Mouse (Mus musculus) stomach, embryonic 16.5 days (tissue): Measurements from ENCODE around the gene Kcnh5. TPM values are rescaled to one million over a fixed set of nuclear protein-coding genes. Genes with fewer than 3 reads are reported as not detected.

Experiments used
- ATAC-seq: fragments of 200-750 bp; cut with Nextera tagmentation; 2 replicates; pipeline ENCODE4 v1.8.0; 2017; ENCODE audit warnings: moderate number of reproducible peaks, moderate TSS enrichment; ENCODE audit not compliant: insufficient read depth, low FRiP score
- H3K27ac ChIP-seq: fragments of 300-500 bp; sonication (generic); 2 replicates; pipeline ENCODE4 v1.5.1; 2014; ENCODE audit warnings: low read length
- H3K27me3 ChIP-seq: fragments of 300-500 bp; sonication (generic); 2 replicates; pipeline ENCODE4 v1.6.1; 2014; ENCODE audit warnings: low read length, control low read depth, mixed read lengths; ENCODE audit not compliant: control insufficient read depth, insufficient read depth
- H3K36me3 ChIP-seq: fragments of 300-500 bp; sonication (generic); 2 replicates; pipeline ENCODE4 v1.6.1; 2014; ENCODE audit warnings: low read length; ENCODE audit not compliant: control insufficient read depth, insufficient read depth
- H3K4me1 ChIP-seq: fragments of 300-500 bp; sonication (generic); 2 replicates; pipeline ENCODE4 v1.6.1; 2014; ENCODE audit warnings: low read length, control low read depth, mixed read lengths; ENCODE audit not compliant: control insufficient read depth, insufficient read depth
- H3K4me2 ChIP-seq: fragments of 300-500 bp; sonication (generic); 2 replicates; pipeline ENCODE4 v1.6.1; 2014; ENCODE audit warnings: low read depth, low read length, mixed read lengths
- H3K4me3 ChIP-seq: fragments of 300-500 bp; sonication (generic); replicated peaks from 2 replicates; pipeline ENCODE4 v1.5.1; 2014; ENCODE audit warnings: mild to moderate bottlenecking, low read length
- H3K9ac ChIP-seq: fragments of 300-500 bp; sonication (generic); 2 replicates; pipeline ENCODE4 v1.6.1; 2014; ENCODE audit warnings: low read length
- H3K9me3 ChIP-seq: fragments of 300-500 bp; sonication (generic); replicated peaks from 2 replicates; pipeline ENCODE4 v1.6.1; 2016; ENCODE audit warnings: low read length, control low read depth; ENCODE audit not compliant: control insufficient read depth
- WGBS: fragments of 180-500 bp; shearing (Covaris S2); extraction: QIAGEN DNeasy Blood & Tissue Kit; methylation state at CpG from one replicate; pipeline ENCODE4 v1.1.7; 2014; 5-methylcytosine and 5-hydroxymethylcytosine counted together
- polyA plus RNA-seq: library from polyadenylated mRNA; unstranded; fragments of >200 nt; fragmentation: Nextera tagmentation; extraction: Ambion mirVana; gene quantifications from 2 replicates; pipeline ENCODE4 v1.2.1, GENCODE M21; 2015

The Kcnh5 gene
- polyA plus RNA-seq, 1 experiment from 2014 or later, result 0.13 TPM

- H3K27me3 ChIP-seq, result no peaks in the 10 kb centered on the region
- no peak overlapping the region for H3K9ac ChIP-seq
- no peak overlapping the region for H3K27ac ChIP-seq
- no peaks in the 10 kb centered on the region for H3K9me3 ChIP-seq
- no peak overlapping the region for H3K4me2 ChIP-seq
- H3K4me1 ChIP-seq, result no peaks in the 10 kb centered on the region
- no peak for ATAC-seq
- no peak overlapping the region for H3K4me3 ChIP-seq
- no peaks in the 10 kb centered on the region for H3K36me3 ChIP-seq
- WGBS, result 89% methylated on average over 1 of the region's 1 CpGs
Measured at GRCm38 (mm10) chr12:75139792-75140191, 37.3 kb downstream of the Kcnh5 start.

- H3K4me1 ChIP-seq, result no peaks in the 10 kb centered on the region
- H3K9ac ChIP-seq, result no peak overlapping the region
- H3K36me3 ChIP-seq, result no peaks in the 10 kb centered on the region
- 72% methylated on average over 5 of the region's 5 CpGs for WGBS
- H3K9me3 ChIP-seq, result no peaks in the 10 kb centered on the region
- no peak for ATAC-seq
- H3K27ac ChIP-seq, result no peak overlapping the region
- H3K4me3 ChIP-seq, result no peak overlapping the region
- H3K27me3 ChIP-seq, result no peaks in the 10 kb centered on the region
- no peak overlapping the region for H3K4me2 ChIP-seq
Measured at GRCm38 (mm10) chr12:75091921-75092320, 85.2 kb downstream of the Kcnh5 start.

GRCm38 (mm10) chr12:75090957-75091356 is 86.2 kb downstream of the Kcnh5 start:
- WGBS, result 93% methylated on average over 1 of the region's 1 CpGs
- Histone ChIP-seq H3K4me3 (no peak overlapping the region), H3K27me3 (no peaks in the 10 kb centered on the region), H3K4me2 (no peak overlapping the region), H3K9me3 (no peaks in the 10 kb centered on the region), H3K36me3 (no peaks in the 10 kb centered on the region), H3K4me1 (no peaks in the 10 kb centered on the region), H3K9ac (no peak overlapping the region), H3K27ac (no peak overlapping the region)
- ATAC-seq, result no peak

GRCm38 (mm10) chr12:75077175-75077574 is 100.0 kb downstream of the Kcnh5 start:
- H3K9me3 ChIP-seq, result no peaks in the 10 kb centered on the region
- ATAC-seq, result no peak
- H3K36me3 ChIP-seq, result no peaks in the 10 kb centered on the region
- H3K27me3 ChIP-seq, result no peaks in the 10 kb centered on the region
- H3K27ac ChIP-seq, result no peak overlapping the region
- H3K4me3 ChIP-seq, result no peak overlapping the region
- no peak overlapping the region for H3K4me2 ChIP-seq
- H3K9ac ChIP-seq, result no peak overlapping the region
- H3K4me1 ChIP-seq, result no peaks in the 10 kb centered on the region
- WGBS, result 65% methylated on average over 5 of the region's 5 CpGs

GRCm38 (mm10) chr12:75071043-75071442 is 106.1 kb downstream of the Kcnh5 start:
- Histone ChIP-seq H3K4me2 (no peak overlapping the region), H3K27me3 (no peaks in the 10 kb centered on the region), H3K4me3 (no peak overlapping the region), H3K9me3 (no peaks in the 10 kb centered on the region), H3K27ac (no peak overlapping the region), H3K36me3 (no peaks in the 10 kb centered on the region), H3K4me1 (no peaks in the 10 kb centered on the region), H3K9ac (no peak overlapping the region)
- 94% methylated on average over 2 of the region's 2 CpGs for WGBS
- ATAC-seq, result no peak

- H3K9me3 ChIP-seq, result no peaks in the 10 kb centered on the region
- no peak overlapping the region for H3K4me2 ChIP-seq
- no peak overlapping the region for H3K27ac ChIP-seq
- no peak for ATAC-seq
- H3K4me3 ChIP-seq, result no peak overlapping the region
- no peaks in the 10 kb centered on the region for H3K27me3 ChIP-seq
- no peaks in the 10 kb centered on the region for H3K36me3 ChIP-seq
- H3K4me1 ChIP-seq, result no peaks in the 10 kb centered on the region
- no peak overlapping the region for H3K9ac ChIP-seq
Measured at GRCm38 (mm10) chr12:75062571-75062970, 114.6 kb downstream of the Kcnh5 start.

GRCm38 (mm10) chr12:75061731-75062130 is 115.4 kb downstream of the Kcnh5 start:
- Histone ChIP-seq H3K4me1 (no peaks in the 10 kb centered on the region), H3K9ac (no peak overlapping the region), H3K9me3 (no peaks in the 10 kb centered on the region), H3K27ac (no peak overlapping the region), H3K36me3 (no peaks in the 10 kb centered on the region), H3K4me3 (no peak overlapping the region), H3K4me2 (no peak overlapping the region), H3K27me3 (no peaks in the 10 kb centered on the region)
- no peak for ATAC-seq
- whole genome bisulfite sequencing, result 72% methylated on average over 4 of the region's 4 CpGs

- no peak for ATAC-seq
- no peaks in the 10 kb centered on the region for H3K36me3 ChIP-seq
- no peaks in the 10 kb centered on the region for H3K4me1 ChIP-seq
- no peak overlapping the region for H3K4me3 ChIP-seq
- no peak overlapping the region for H3K9ac ChIP-seq
- no peak overlapping the region for H3K4me2 ChIP-seq
- WGBS, result 50% methylated on average over 1 of the region's 1 CpGs
- H3K27ac ChIP-seq, result no peak overlapping the region
- H3K9me3 ChIP-seq, result no peaks in the 10 kb centered on the region
- H3K27me3 ChIP-seq, result no peaks in the 10 kb centered on the region
Measured at GRCm38 (mm10) chr12:75053731-75054130, 123.4 kb downstream of the Kcnh5 start.

GRCm38 (mm10) chr12:75036694-75037093 is 140.4 kb downstream of the Kcnh5 start:
- ATAC-seq, result no peak

More at GRCm38 (mm10) chr12:75036694-75037093, 140.4 kb downstream of the Kcnh5 start:
- H3K36me3 ChIP-seq, result no peaks in the 10 kb centered on the region
- no peaks in the 10 kb centered on the region for H3K4me1 ChIP-seq
- WGBS, result 76% methylated on average over 5 of the region's 5 CpGs
- no peak overlapping the region for H3K9ac ChIP-seq
- no peak overlapping the region for H3K4me2 ChIP-seq
- no peak overlapping the region for H3K4me3 ChIP-seq
- no peaks in the 10 kb centered on the region for H3K27me3 ChIP-seq
- no peak overlapping the region for H3K27ac ChIP-seq
- H3K9me3 ChIP-seq, result no peaks in the 10 kb centered on the region
